Mouse (Mus musculus) urinary bladder, postnatal 14 days (tissue): ENCODE measurements around the gene Pak1ip1.
"Not testable (repeated sequence)": the region's sequence is repeated elsewhere in the genome, so short reads cannot be mapped to it uniquely, and the experiment has no call there.

Source experiments
- DNase-seq: peaks from one replicate; pipeline ENCODE4 v3.0.0; 2021; ENCODE audit warnings: low spot score

Gene Pak1ip1

GRCm38 (mm10) chr13:41000926-41001639 is at the start of gene Pak1ip1:
Gene Pak1ip1, plus strand, starts transcription at chr13:41001023.
- DNase-seq = peak; percentile 92

- DNase-seq = no peak
Observed at GRCm38 (mm10) chr13:40951386-40951976, 49.3 kb upstream of the Pak1ip1 start.

DNA sequence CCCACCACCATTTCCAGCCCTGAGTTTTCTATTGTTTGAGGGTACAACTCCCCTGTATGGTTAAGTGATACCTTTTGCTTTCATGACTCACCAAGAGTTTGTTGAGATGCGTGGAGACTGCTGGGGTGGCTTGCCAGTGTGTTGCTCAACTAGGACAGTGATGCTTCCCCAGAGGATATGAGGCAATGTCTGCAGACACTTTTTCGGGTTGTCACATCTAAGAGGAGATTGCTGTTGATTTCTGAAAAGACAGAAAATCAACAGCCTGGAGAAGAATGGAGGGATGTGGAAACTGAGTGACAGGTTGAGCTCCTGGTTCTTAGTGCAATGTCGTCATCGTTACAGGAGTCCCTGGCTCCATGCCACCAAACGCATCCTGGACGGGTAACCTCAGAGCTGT is 47.6 kb upstream of the Pak1ip1 start:
- DNase-seq = no peak

DNA sequence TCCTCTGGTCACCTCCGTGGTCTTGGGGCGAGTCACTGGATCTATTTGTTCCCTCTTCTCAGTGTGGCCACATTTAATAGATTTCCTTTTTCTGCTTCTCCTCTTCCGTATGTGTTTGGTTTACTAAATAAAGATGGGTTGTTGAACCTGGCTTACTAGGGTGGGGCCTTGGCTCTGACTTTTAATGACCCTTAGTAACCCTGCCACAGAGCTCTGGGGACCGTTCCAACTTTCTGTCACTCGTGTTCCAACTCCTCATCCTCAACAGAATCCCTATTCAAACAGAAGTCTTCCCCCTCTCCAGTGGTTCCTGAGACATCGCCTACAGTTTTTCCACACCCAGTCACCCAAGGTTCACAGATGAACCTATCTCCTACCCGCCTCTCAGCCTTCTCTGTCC is 45.0 kb upstream of the Pak1ip1 start:
- DNase-seq = no peak

GRCm38 (mm10) chr13:40967609-40968008 is 33.2 kb upstream of the Pak1ip1 start:
- DNase-seq = no peak

- no peak for DNase-seq
Observed at GRCm38 (mm10) chr13:40968564-40968963, 32.3 kb upstream of the Pak1ip1 start.

- DNase-seq = no peak
Observed at GRCm38 (mm10) chr13:40969761-40970390, 30.9 kb upstream of the Pak1ip1 start.

DNA sequence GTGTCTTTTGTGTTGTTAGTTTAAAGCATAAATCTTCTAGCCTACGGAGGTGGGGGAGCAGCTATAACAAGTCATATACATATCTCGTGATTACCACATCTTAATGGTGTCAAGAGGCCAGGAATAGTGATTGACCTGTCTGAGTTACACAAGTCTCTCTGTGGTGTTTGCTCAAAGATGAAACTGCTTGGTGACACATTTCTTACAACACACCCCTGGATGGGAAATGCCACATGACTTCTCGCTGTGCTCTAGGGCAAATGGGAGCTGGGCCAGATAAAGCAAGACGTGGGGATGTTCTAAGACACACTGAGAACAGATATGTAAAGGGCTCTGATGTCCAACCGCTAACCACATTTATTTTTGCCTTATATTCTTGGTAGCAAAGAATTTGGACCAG is 29.6 kb upstream of the Pak1ip1 start:
- DNase-seq = no peak

- DNase-seq = no peak
Observed at GRCm38 (mm10) chr13:40971831-40972230, 29.0 kb upstream of the Pak1ip1 start.

DNA sequence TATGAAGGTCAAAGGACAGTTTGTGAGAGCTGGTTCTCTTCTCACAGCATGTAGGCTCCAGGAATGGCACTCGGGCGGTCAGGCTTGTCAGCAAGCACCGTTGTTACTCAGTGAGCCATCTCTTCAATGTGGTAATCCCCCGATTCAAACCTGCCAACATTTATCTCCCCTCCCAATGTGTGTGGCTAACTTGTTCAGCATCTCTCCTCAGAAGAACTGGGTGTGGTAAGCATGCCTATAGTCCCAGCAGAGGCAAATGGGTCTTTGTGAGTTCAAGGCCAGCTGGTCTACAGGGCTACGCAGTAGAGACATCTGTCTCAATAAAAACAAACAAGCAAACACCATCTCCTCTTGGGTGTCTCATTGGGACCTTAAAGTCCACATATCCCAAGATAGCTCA is 27.8 kb upstream of the Pak1ip1 start:
- DNase-seq = no peak

- DNase-seq = peak; percentile 63
Observed at GRCm38 (mm10) chr13:40977609-40978008, 23.2 kb upstream of the Pak1ip1 start.

DNA sequence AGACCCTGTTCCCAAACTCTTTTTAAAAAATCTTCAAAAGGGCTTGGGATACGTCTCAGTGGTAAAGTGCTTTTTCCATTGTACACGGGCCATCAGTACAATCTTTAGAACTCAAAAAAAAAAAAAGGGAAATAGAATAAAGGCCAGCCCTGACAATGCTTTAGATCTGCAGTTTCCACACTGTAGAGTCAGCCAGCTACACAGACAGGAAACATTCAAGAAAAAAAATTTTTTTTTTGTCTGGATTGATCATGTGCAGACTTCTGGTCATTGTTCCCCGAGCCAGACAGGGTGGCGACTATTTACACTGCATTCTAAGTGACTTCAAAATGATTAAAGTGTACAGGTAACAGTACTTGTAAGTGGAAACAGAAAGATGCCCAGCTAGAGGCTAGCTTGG is 22.2 kb upstream of the Pak1ip1 start:
- no peak for DNase-seq

- no peak for DNase-seq
Observed at GRCm38 (mm10) chr13:40979321-40979720, 21.5 kb upstream of the Pak1ip1 start.

DNA sequence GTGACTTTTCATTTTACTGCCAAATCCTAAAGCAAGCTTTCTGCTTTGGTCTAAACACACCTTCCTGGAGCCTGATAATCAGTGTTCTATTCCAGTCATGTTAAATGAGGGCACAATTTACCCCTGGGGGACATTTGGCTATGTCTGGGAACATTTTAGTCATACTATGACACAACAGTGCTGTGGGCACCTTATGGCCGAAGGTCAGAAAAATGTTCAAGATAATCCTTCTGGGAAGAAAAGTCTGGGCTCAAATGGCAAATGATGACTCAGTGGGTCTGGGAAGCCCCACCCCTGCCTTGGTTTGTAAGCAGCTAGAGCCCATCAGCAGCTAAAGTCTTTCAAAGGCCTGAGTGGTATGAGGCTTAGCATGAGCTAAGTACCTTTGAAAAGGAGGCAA is 18.1 kb upstream of the Pak1ip1 start:
- DNase-seq = no peak

- no peak for DNase-seq
Observed at GRCm38 (mm10) chr13:40986081-40986480, 14.7 kb upstream of the Pak1ip1 start.

DNA sequence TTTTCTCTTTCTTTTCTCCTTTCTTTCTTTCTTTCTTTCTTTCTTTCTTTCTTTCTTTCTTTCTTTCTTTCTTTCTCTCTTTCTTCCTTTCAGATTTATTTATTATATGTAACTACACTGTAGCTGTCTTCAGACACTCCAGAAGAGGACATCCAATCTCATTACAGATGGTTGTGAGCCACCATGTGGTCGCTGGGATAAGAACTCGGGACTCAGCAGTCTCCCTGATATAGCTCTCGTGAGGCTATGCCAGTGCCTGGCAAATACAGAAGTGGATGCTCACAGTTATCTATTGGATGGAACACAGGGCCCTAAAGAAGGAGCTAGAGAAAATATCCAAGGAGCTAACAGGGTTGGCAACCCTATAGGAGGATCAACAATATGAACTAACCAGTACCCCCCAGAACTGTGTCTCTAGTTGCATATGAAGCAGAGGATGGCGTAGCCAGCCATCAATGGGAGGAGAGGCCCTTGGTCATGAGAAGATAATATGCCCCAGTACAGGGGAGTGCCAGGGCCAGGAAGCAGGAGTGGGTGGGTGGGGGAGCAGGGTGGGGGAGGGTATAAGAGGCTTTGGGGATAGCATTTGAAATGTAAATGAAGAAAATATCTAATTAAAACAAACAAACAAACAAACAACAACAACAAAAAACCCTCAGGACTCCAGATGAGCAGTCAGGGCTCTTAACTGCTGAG is 13.1 kb upstream of the Pak1ip1 start:
- not testable (repeated sequence) for DNase-seq

- DNase-seq = no peak
Observed at GRCm38 (mm10) chr13:40988418-40988817, 12.4 kb upstream of the Pak1ip1 start.

GRCm38 (mm10) chr13:40994487-40995263 is 6.1 kb upstream of the Pak1ip1 start:
- no peak for DNase-seq

DNA sequence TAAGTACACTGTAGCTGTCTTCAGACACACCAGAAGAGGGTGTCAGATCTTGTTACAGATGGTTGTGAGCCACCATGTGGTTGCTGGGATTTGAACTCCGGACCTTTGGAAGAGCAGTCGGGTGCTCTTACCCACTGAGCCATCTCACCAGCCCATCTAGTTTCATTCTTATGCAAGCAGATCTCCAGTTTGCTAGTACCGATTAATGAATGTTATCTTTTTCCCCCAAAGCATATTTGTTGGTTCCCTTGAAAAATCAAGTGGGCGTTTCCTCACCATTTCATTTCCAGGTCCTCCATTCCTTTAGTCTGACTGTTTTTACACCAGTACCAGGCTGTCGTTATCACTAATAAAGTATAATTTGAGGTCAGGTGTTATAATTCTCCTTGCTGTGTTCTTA is 2.3 kb upstream of the Pak1ip1 start:
- DNase-seq = not testable (repeated sequence)

GRCm38 (mm10) chr13:41000140-41000925 is 490 bp upstream of the Pak1ip1 start:
- peak; percentile 26 for DNase-seq

GRCm38 (mm10) chr13:41002001-41002400 is 1.2 kb downstream of the Pak1ip1 start:
- no peak for DNase-seq
